Mouse (Mus musculus): ENCODE data around the gene 6030408B16Rik.

Gene 6030408B16Rik

DNA sequence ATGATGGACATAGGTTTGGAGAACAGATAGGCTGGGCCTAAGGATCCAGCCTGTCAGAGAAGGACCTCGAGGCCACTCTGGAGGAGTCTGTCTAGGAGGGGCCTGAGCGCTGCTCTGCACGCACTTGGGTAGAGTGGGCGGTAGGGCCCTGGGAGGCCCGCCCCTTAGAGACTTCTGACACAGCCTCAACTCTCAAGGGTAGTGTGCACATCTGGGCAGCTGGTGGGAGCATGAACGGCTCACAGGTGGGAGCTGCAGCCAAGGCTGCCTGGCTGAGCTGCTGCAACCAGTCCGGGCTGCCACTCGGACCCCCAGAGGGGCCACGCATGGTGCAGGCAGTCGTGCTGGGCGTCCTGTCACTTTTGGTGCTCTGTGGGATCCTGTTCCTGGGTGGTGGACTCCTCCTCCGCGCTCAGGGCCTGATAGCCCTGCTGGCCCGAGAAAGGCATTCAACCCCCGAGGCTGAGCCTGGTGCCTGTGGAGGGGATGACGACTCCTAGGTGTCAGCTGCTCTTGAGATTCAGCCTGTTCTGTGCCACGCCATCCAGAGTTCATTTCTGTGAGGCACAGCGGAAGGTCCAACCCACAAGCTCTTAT, at the start of gene 6030408B16Rik:
Gene 6030408B16Rik (plus strand): TSS at position 188 of the 597 bp plus-strand sequence.
- no peak for DNase-seq (ENCODE audit: low spot score)

DNA sequence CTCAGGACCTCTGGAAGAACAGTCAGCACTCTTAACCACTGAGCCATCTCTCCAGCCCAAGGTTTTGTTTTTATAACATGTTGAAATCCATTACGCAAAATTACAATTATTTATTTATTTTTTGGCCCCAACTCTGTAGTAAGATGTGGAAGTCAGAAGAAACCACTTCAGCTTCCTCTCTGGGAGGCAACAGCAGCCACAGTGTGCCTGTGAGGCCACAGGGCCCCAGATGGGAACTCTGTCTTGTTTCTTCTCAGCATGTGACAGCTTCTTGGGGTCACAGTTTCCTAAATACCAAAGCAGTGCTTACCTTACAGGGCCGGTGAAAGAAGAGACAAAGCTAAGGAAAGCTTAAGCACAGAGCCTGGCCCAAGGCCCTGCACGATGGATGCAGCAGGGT, 49.0 kb upstream of the 6030408B16Rik start:
- DNase-seq (ENCODE audit: low spot score), result no peak

DNA sequence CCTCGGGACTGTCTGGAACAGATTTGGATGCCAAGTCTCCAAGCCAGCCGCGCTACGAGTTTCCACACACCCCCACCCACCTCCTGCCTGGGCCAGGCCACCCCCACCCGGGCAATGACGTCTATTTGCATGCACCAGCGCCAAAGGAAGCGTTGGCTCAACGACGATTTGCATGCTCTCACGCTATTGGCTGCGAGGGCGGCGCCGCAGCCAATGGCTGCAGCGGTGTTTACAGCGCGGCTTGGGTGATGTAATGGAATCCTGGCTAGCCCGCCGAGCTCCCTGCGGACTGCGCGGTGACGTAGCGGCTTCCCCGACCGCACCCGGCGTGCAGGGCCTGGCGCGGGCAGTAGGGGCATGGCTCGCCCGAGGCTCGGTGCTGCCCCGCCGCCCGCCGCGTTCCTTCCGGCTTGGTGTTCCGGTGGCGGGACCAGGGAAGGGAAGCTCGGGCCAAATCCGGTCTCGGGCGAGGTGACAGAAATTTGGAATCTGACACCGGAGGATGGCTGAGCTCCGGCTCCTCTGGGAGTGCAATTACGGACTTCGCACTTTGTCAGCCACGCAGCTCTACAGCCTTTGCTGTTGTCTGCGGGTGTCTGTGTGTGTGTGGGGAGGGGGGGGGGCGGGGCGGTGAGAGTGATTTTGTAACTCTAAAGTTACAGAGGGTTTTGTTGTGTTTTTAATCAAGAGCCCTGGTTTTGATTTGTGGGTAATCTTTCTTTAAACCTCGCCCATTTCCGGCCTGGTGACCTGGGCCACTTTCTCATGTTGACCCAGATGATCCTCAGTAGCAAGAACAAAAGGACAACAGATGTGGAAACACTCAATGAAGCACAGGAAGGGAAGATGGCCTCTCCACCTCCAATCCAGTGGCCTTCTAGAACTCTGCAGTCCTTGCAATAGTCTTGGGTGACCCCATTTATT, 46.5 kb upstream of the 6030408B16Rik start:
- DNase-seq (ENCODE audit: low spot score), result peak; percentile 98

DNA sequence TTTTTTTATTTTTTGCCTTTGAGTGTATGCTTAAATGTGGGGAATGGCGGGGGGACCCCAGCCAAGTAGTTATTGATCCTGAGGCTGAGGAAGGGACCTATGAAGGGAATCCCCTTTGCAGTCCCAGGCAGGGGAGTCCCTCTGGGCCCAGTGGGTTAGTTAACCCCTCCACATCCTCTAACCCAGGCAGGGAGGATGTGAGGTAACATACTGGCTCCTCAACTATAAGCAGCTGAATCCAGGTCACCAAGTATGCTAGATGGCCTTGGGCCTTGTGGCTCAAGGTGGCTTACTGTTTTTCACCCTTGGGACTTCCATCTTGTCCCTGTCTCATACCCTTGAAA, 45.9 kb upstream of the 6030408B16Rik start:
- no peak for DNase-seq (ENCODE audit: low spot score)

DNA sequence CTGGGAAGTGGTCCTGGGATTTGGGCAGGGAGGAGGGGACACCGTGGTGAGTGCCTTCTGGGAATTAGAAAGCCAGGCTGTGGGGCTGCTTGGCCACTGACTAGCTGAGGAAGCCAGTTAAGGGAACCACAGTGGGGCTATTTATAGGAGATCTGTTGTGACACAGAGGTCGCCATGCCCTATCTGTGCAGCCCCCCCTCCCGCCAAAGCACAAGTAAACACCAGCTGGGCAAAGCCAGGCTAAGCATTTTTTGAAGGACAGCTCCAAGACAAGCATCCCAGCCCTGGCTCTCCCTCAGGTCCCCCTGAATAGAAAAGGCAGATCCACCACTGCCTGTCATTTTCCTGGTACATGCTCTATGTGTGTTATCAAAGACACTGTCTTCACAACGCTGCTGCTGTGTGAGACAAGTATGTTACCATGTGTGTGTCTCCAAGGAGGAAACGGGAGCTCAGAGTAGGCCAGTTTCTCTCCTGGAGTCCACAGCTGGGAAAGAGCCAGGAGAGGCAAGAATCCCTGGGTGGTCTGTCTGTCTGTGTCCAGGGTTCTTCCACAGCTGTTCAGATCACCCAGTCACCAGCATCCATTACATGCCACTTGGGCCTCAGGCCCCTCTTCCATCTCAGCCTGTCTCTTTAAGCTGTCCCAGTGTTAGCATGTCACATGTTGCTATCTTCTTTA, 44.8 kb upstream of the 6030408B16Rik start:
- DNase-seq (ENCODE audit: low spot score), result no peak

DNA sequence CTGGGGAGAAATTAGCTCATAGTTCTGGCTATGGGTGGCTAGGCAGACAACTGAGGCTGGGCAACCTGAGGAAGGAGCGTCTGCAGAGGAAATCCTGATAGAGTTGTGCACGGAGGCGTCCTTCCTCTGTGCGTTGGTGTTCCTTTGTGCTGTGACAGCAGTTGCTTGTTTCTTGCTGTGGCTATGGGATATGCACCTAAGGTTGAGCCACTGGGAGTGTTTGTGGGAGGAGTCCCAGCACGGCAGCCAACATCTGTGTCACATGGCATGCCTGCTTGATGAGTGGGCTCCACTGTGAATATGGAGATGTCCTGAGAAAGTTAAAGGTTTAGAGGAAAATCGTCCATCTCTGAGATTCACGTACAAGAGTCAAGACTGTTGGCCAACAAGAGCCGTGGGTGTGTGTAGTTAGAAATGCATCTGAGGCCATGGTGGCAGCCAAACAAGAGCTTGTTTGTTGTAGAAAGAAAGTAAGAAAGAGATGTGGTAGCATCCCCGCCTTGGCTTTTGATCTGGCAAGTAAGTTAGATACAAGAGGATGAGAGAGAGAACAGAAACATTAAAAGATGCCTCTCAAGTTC, 42.7 kb upstream of the 6030408B16Rik start:
- no peak for DNase-seq (ENCODE audit: low spot score)

DNA sequence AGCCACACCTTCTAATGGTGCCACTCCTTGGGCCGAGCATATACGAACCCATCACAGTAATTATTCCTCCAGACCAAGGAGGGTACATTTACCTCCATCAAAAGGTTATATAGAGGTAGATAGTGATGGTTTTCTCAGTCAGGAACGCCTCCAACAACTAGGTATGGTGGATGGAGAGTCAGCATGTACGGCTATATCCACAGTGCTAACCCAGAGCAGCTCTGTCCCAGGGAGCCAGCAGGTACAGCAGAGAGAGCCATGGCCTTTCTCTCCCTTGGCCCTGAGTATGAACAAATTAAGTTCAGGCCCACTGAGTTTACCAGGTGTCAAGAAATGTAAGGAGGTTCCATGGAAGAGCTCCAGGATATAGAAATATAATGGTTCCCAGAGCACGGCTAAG, 41.1 kb upstream of the 6030408B16Rik start:
- DNase-seq (ENCODE audit: low spot score), result no peak

DNA sequence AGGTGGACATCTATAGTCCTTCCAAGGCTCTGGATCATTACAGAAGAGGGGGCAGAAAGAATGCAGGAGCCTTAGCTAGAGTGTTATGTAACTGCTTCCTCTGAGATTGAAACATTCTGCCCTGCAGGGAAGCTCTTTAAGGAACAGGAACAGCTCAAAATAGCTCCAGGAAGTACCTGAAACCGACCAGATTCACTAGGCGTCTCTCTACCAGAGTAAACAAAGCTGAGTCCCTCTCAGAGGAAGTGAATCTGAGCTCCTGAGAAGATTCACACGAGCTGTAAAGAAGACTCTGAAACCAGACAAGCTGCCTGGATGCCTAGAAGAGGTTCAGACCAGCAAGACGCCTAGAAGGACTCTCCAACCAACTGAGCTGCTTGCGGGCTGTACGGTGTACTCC, 40.4 kb upstream of the 6030408B16Rik start:
- no peak for DNase-seq (ENCODE audit: low spot score)

DNA sequence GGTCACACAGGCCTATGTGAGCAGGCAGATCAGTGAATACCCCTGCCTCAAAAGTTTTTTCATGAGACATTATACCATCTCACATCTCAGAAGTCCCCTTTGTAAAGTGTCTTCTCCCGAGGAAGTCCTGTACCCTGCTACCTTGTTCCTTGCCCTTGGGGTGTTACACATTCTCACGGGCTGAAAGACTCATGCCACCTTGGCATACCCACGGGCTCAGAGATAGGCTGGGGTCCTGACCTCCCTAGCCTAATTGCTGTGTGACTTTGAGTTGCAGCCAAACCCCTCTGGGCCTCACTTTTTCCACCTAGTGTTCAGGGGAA, 39.5 kb upstream of the 6030408B16Rik start:
- no peak for DNase-seq (ENCODE audit: low spot score)

DNA sequence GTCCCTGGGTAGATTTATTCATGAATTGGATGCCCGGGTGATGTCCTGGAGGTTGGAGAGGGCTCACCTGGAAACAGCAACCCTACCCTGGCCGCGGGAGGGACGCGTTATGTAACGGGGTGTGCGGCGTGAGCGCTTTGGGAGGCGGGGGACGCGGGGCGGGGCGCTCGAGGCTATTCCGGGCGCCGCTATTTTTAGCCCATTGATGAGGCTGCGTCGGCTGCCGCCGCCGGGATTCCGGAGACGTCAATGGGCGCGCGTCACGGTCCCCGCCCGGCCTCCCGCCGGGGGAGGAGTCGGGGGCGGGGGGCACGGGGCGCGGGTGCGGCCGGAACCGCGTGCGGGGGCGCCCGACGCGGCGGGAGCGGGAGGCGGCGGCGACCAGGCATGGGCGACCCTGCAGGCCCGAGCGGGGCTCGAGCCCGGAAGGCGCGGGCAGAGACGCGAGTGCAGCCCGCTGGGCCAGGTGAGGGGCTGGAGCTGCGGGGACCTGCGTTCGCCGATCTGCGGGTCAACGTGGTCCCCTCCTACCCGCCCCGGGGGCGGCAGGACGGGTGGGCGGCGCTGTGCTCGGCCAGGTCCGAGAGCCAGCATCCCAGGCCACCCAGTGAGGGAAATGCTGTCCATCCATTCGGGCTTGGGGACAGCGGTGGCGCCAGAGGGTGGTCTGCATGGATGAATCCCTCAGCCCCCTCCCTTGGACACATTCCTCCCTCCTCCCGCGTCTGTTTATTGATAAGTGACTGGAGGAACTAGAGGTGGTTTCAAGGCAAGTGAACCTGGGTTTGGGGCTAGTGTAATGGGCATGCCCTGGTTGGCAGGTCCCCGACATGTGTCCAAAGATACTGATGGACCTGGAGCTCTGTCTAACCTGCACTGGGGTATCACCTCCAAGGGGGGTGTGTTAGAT, 38.9 kb upstream of the 6030408B16Rik start, which contains the start of gene Nr4a1:
Gene Nr4a1 (plus strand): TSS at position 384 of the 910 bp plus-strand sequence.
- DNase-seq (ENCODE audit: low spot score), result peak; percentile 69

DNA sequence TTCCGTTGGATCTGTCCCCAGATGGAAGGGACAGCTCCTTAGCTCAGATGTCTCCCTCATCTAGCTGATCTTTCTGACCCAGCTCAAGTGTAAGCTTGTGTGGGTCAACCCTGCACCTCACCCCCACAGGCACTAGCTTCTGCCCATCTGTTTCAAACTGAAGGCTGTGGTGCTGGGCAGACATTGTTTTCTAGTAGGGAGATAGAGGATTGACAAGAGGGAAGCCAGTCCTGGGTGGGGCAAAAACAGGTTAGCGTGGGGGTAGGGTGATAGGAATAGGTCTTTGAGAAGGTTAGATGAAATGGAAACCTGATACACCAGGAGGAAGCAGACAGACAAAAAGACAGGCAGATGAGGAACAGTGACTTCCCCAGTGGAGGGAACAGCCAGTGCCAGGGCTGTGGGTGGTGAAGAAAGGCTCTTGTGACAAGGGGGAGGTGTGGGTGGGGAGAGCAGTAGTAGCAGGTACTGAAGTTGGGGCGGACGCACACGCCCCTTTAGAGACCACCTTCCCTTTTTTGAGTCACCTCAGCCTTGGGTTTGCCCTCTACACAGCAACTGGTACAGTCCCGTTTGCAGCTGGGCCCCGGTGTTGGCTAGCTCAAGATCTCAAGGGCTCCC, 37.1 kb upstream of the 6030408B16Rik start:
- no peak for DNase-seq (ENCODE audit: low spot score)

DNA sequence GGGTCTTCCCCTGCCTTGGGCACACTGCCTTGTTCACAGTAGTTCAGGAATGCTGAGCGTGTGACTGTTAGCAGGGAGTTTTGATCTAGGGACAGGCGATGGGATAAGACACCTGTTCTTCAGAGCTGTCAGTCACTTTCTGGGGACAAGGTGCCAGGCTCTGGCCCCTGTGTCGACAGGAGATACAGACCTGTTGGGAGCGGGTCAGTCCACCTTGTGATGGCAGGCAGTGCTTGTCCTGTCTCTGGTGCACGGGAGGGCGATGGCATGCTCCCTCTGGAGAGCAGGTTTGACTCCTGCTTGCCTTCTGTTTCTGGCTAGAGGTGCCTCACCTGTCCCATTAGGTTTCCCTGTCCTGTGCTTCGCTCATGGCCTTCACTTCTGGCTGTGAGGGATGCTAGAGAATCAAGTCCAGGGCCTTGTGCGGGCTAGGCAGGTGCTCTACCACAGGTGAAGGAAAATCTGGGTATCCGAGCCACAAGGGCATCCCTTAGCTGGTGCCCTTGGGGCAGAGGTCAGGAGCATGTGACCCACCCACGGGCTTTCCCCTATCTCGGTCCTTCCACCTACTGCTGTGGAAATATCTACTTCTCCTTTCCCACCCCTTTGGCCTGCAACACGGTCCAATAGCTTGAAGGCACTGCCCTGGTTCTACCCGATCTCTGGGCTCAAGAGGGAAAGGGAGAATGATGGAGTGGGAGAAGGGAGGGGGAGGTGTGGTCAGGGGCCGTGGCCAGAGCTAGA, 36.4 kb upstream of the 6030408B16Rik start:
- DNase-seq (ENCODE audit: low spot score), result no peak

DNA sequence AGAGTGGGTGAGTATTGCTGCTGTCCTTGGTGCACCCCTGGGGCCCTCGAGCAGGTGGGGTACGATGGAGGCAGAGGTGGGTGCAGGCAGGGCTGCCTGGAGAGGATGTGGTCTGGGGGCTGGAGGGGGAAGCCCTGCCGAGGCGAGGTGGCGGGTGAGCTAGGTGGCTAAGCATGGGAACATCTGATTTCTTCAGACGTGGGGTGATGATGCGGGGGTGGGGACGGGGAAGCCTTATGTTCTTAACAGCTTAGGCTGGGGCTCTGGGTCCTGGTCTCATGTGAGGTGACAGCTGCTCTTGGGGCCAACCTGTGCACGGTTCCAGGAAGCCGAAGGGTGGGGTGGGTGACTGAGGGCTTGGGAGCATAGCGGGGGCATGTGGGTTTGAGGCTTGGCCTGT, 34.6 kb upstream of the 6030408B16Rik start:
- no peak for DNase-seq (ENCODE audit: low spot score)

DNA sequence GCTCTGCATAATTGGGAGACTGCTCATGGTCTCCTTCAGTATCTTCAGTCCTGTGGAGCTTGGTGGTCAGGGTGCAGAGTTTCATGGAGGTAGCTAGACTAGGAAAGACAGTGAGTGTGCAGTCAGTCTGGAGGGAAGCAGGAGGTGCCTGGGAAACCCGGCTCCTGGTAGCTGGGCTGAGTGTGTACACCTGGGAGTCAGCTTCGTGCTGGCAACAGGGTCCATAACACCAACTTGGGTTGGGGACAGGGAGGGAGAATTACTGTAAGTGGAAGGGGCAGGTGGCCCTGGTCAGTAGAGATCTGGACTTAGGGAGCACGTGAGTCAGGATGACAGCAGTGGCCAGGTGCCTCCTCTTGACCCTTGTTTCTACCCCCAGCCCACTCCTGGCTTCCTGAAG, 33.1 kb upstream of the 6030408B16Rik start:
- DNase-seq (ENCODE audit: low spot score), result no peak

DNA sequence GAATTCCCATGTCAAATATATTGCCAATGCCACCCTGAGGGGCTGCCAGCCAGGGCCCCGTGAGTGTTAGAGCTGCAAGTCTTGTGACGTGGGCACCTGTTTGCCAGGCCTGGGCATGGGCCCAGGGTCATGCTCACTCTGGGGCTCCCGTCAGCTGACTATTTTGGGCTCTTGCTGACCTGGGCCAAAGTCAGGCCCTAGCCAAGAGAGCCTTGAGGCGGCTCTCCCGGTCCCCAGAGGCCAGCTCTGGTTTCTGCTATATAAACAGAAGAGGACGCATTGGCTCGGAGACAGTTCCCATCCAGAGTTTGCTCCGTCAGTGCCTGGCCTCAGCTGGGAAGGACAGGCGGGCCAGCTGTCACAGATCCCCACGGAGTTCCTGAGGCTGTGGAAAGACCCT, 32.6 kb upstream of the 6030408B16Rik start:
- no peak for DNase-seq (ENCODE audit: low spot score)

DNA sequence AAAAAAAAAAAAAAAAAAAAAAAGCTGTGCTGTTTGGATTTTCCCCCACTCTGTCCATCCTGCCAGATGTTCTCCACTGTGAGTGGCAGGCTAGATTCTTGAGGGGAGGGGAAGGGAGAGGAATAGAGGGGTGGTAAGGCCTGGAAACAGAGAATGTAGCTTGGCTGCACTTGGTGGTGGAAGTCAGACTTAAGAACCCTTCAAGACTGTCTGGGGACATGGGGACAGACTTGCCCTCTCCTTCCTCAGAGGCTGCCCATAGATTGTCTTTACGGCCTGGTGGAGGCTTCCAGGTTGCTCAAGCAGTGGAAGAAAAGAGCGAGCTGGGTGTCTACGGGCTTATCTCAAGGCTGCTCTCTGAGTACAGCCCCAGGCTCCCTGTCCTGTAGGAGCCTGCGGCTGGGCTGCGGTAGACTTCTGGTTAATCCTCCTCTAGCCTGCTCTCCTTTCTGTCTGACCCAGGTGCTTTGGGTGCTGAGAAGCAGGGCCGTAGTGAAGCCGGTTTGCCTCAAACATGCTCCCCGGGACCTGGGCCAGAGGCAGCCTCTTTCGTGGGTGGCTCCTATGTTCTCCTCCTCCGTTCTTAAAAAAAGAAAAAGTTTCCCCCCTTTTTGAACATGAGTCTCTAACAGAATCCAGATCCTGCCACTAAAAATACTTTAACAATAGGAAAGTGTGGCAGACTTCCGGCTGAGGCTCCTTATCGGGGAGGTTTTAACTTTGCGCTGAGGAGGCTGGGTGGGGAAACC, 32.0 kb upstream of the 6030408B16Rik start:
- DNase-seq (ENCODE audit: low spot score), result no peak

DNA sequence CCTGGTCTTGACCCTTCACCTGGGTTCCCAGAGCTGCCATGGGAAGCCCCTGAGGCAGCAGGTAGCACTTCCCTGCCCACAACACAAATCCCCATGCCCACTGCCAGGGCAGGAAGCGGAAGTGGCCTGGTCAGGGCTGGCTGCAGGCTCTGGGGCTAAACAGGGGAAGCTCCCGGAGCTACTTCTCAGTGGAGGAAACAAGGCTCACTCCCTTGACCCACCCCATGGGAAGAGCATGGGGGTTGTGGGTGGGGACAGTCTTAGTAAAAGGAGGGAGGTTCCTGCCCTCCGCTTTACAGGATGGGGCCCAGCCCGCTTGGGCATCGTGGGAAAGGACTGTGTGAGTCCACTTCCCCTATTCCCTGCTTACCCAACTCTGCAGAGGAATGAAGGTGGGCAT, 30.5 kb upstream of the 6030408B16Rik start:
- no peak for DNase-seq (ENCODE audit: low spot score)

DNA sequence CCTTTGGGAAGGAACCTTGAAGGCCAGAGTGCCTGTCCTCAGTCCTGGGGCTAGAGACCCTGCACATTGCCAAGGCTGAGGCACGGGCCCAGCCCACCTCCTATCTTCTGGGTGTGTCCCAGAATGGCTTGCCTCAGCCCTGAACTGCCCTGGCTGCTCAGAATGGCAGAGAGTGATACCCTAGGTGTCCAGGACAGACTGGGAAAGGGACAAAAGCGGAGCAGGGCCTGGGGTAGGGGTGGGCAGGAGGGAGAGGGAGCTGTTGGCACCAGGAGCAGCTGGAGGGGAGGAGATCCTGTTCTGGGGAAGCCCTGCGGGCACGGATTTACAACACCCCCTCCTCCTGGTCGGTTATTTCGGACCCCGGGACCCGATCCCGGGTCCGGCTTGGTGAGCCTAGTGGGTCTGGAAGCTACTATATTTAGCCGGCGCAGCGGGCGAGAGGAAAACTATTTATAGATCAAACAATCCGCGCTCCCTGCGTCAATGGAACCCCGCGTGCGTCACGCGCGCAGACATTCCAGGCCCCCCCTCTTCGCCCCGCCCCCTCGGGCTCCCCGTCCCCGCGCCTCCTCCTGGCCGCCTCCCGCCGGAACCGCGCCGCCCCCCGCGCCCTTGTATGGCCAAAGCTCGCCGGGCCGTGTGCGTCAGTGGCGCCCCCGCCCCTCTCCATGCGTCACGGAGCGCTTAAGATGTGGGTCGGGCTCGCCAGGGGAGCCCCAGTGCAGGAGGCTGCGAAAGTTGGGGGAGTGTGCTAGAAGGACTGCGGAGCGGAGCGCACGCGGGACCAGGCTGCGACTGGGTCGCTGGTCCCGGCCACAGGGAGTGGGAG, 26.7 kb upstream of the 6030408B16Rik start:
- peak; percentile 83 for DNase-seq (ENCODE audit: low spot score)

Measured in embryo, embryonic 10.5 days (tissue).